Mouse (Mus musculus) MEL (cell line): ENCODE data around the gene Gm3573.
"Not testable (repeated sequence)": the region's sequence is repeated elsewhere in the genome, so short reads cannot be mapped to it uniquely, and the experiment has no call there.

ENCODE experiments used
- CHD1 ChIP-seq: IDR thresholded peaks from 2 replicates; pipeline ENCODE4 v1.6.1; 2012; ENCODE audit warnings: low read depth, mild to moderate bottlenecking, inconsistent platforms, low read length, improper control_type of control experiment
- CHD2 ChIP-seq: IDR thresholded peaks from 2 replicates; pipeline ENCODE4 v1.6.1; 2011; ENCODE audit warnings: low read length, improper control_type of control experiment
- CTCF ChIP-seq, 3 experiments: IDR thresholded peaks in 2 of 3; conservative IDR thresholded peaks in 1 of 3; 2 replicates each; pipeline ENCODE4 v1.5.1; 2011 to 2012; ENCODE audit warnings: low read length in 3 of 3, low read depth in 2 of 3, mild to moderate bottlenecking in 2 of 3, improper control_type of control experiment in 1 of 3, inconsistent platforms in 1 of 3, mixed read lengths in 1 of 3, moderate library complexity in 1 of 3; ENCODE audit not compliant: control insufficient read depth in 1 of 3, insufficient read depth in 1 of 3, poor library complexity in 1 of 3, severe bottlenecking in 1 of 3
- MAX ChIP-seq: IDR thresholded peaks from 2 replicates; pipeline ENCODE4 v1.6.1; 2011; ENCODE audit warnings: low read length, improper control_type of control experiment
- NELFE ChIP-seq: IDR thresholded peaks from 2 replicates; pipeline ENCODE4 v1.6.1; 2011; ENCODE audit warnings: low read depth, low read length, improper control_type of control experiment
- NRF1 ChIP-seq: IDR thresholded peaks from 2 replicates; pipeline ENCODE4 v1.6.1; 2014; ENCODE audit warnings: low read depth, mild to moderate bottlenecking, inconsistent platforms, low read length, improper control_type of control experiment, moderate library complexity; ENCODE audit not compliant: poor library complexity, insufficient read depth, severe bottlenecking
- ZNF384 ChIP-seq: IDR thresholded peaks from 2 replicates; pipeline ENCODE4 v1.6.1; 2012; ENCODE audit warnings: low read depth, mild to moderate bottlenecking, inconsistent platforms, low read length, improper control_type of control experiment

DNA sequence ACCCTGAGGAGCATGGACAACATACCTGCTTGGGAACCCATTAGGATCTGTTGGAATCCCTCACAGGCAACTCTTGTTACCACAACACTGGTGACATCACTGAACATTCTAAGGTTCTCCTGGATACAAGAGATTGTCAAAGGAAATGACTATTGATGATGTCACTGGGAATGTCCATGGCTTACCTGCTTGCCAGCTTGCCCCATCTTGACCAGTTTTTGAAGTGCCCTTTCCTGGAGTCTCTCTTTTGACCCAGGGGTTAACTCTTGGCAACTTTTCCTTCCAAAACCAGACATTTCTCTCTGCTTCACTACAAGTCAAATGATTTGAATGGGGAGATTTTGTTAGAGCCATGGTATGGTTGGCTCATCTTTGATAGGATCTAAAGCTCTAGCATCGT is at the start of gene Gm3573:
- not testable (repeated sequence) for TF ChIP-seq MAX; NRF1; CTCF (IDR thresholded peaks at IDR 0.05 in 2 of 3, conservative IDR thresholded peaks at IDR 0.05 in 1 of 3; ENCODE audit: control insufficient read depth in 1 of 3, insufficient read depth in 1 of 3, low read depth in 2 of 3, low read length in 3 of 3, poor library complexity in 1 of 3, severe bottlenecking in 1 of 3); CHD1; ZNF384; NELFE; CHD2
